Mouse (Mus musculus) bone marrow, adult 2 months (tissue): Measurements from ENCODE around the gene Btc.

Experiments used
- CTCF ChIP-seq: fragments of 200-500 bp; IDR thresholded peaks from 2 replicates; pipeline ENCODE4 v1.5.1; 2011; ENCODE audit warnings: low read length, control low read depth; ENCODE audit not compliant: control insufficient read depth, insufficient read depth
- POLR2A ChIP-seq: fragments of 200-500 bp; IDR thresholded peaks from 2 replicates; pipeline ENCODE4 v1.6.1; 2011; ENCODE audit warnings: low read depth, mild to moderate bottlenecking, control low read depth, low read length, borderline replicate concordance; ENCODE audit not compliant: control insufficient read depth

GRCm38 (mm10) chr5:91413814-91414213 lies 11.0 kb upstream of the Btc start:
- TF ChIP-seq POLR2A (no peak), CTCF (no peak)
